Mouse (Mus musculus): ENCODE measurements around the gene Zdhhc6. TPM values are rescaled to one million over a fixed set of nuclear protein-coding genes. Genes with fewer than 3 reads are reported as not detected.

The Zdhhc6 gene
- total RNA-seq, 1 experiment, result 56.8 TPM

GRCm38 (mm10) chr19:55273340-55273739, 42.5 kb downstream of the Zdhhc6 start:
- TF ChIP-seq ZC3H11A (IDR thresholded peaks at IDR 0.05; ENCODE audit: borderline replicate concordance, low read depth, low read length) (no peak), CHD2 (IDR thresholded peaks at IDR 0.05; ENCODE audit: low read depth, low read length) (no peak), ZNF384 (IDR thresholded peaks at IDR 0.05; ENCODE audit: low read depth, low read length) (no peak), HCFC1 (IDR thresholded peaks at IDR 0.05; ENCODE audit: borderline replicate concordance, insufficient read depth, low read length) (no peak), MAFK (IDR thresholded peaks at IDR 0.05; ENCODE audit: insufficient read depth, low read depth, low read length) (no peak)
- Histone ChIP-seq H3K9me3 (ENCODE audit: control insufficient read depth, insufficient read depth, low read depth, low read length) (no peaks in the 10 kb centered on the region), H3K4me3 (ENCODE audit: insufficient read depth in 1 of 2, low read depth in 1 of 2, low read length in 2 of 2, poor library complexity in 1 of 2, severe bottlenecking in 1 of 2) (no peak overlapping the region), H3K27ac (ENCODE audit: insufficient read depth, low read depth, low read length, poor library complexity, severe bottlenecking) (no peak overlapping the region), H3K4me1 (ENCODE audit: control insufficient read depth in 2 of 2, insufficient read depth in 2 of 2, low read length in 2 of 2, poor library complexity in 1 of 2) (peaks cover 0 to 24% of the 10 kb centered on the region in 2 experiments; a peak in 2 of 4 replicates), H3K36me3 (ENCODE audit: control insufficient read depth, insufficient read depth, low read length, poor library complexity, severe bottlenecking) (no peaks in the 10 kb centered on the region), H3K9ac (ENCODE audit: insufficient read depth, low read depth, low read length, poor library complexity, severe bottlenecking) (no peak overlapping the region)
- in situ Hi-C loops (cut with MboI; ENCODE audit: low sequenced_read_pairs in 2 of 2, unreplicated experiment in 2 of 2), result no loop called here
- DNase-seq (ENCODE audit: low read depth, low spot score), result no peak

GRCm38 (mm10) chr19:55271448-55271847, 44.4 kb downstream of the Zdhhc6 start:
- in situ Hi-C loops (cut with MboI; ENCODE audit: low sequenced_read_pairs in 2 of 2, unreplicated experiment in 2 of 2), result no loop called here
- H3K4me3 ChIP-seq (ENCODE audit: insufficient read depth in 1 of 2, low read depth in 1 of 2, low read length in 2 of 2, poor library complexity in 1 of 2, severe bottlenecking in 1 of 2), result no peak overlapping the region
- DNase-seq (ENCODE audit: low read depth, low spot score), result peak; percentile 61
- no peak for TF ChIP-seq HCFC1 (IDR thresholded peaks at IDR 0.05; ENCODE audit: borderline replicate concordance, insufficient read depth, low read length)
- TF ChIP-seq ZC3H11A (IDR thresholded peaks at IDR 0.05; ENCODE audit: borderline replicate concordance, low read depth, low read length), result no peak
- TF ChIP-seq ZNF384 (IDR thresholded peaks at IDR 0.05; ENCODE audit: low read depth, low read length), result no peak
- no peak for TF ChIP-seq CHD2 (IDR thresholded peaks at IDR 0.05; ENCODE audit: low read depth, low read length)
- TF ChIP-seq MAFK (IDR thresholded peaks at IDR 0.05; ENCODE audit: insufficient read depth, low read depth, low read length), result no peak
- H3K4me1 ChIP-seq (ENCODE audit: control insufficient read depth in 2 of 2, insufficient read depth in 2 of 2, low read length in 2 of 2, poor library complexity in 1 of 2), result peaks cover 0 to 24% of the 10 kb centered on the region in 2 experiments; a peak in 2 of 4 replicates
- H3K9ac ChIP-seq (ENCODE audit: insufficient read depth, low read depth, low read length, poor library complexity, severe bottlenecking), result no peak overlapping the region
- H3K9me3 ChIP-seq (ENCODE audit: control insufficient read depth, insufficient read depth, low read depth, low read length), result no peaks in the 10 kb centered on the region
- H3K36me3 ChIP-seq (ENCODE audit: control insufficient read depth, insufficient read depth, low read length, poor library complexity, severe bottlenecking), result no peaks in the 10 kb centered on the region
- peak overlapping the region; percentile 89 for H3K27ac ChIP-seq (ENCODE audit: insufficient read depth, low read depth, low read length, poor library complexity, severe bottlenecking)

DNA sequence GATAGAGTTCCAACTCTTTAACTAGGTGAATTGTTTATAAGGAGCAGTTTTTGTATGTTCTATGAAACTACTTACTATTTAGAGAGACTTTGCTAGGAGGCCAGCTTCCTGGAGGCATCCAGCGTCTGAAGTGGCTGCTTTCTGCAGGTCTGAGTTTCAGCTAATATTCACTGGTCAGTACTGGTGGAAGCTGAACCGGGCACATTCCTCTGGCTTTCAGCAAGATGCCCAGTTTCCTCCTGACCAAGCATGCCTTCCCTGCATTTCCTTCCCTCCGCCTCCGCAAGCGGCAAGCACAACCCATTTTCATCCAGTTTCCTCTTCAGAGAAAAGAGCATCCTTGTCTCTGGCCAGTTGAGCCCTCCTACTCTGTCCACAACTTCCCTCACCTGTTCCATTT, 46.8 kb downstream of the Zdhhc6 start:
- H3K4me3 ChIP-seq (ENCODE audit: insufficient read depth in 1 of 2, low read depth in 1 of 2, low read length in 2 of 2, poor library complexity in 1 of 2, severe bottlenecking in 1 of 2), result no peak overlapping the region
- TF ChIP-seq ZNF384 (IDR thresholded peaks at IDR 0.05; ENCODE audit: low read depth, low read length) (no peak), HCFC1 (IDR thresholded peaks at IDR 0.05; ENCODE audit: borderline replicate concordance, insufficient read depth, low read length) (no peak)
- H3K9me3 ChIP-seq (ENCODE audit: control insufficient read depth, insufficient read depth, low read depth, low read length), result no peaks in the 10 kb centered on the region
- DNase-seq (ENCODE audit: low read depth, low spot score), result no peak
- no peak overlapping the region for H3K27ac ChIP-seq (ENCODE audit: insufficient read depth, low read depth, low read length, poor library complexity, severe bottlenecking)
- H3K9ac ChIP-seq (ENCODE audit: insufficient read depth, low read depth, low read length, poor library complexity, severe bottlenecking), result no peak overlapping the region
- in situ Hi-C loops (cut with MboI; ENCODE audit: low sequenced_read_pairs in 2 of 2, unreplicated experiment in 2 of 2), result no loop called here
- no peaks in the 10 kb centered on the region for H3K36me3 ChIP-seq (ENCODE audit: control insufficient read depth, insufficient read depth, low read length, poor library complexity, severe bottlenecking)
- H3K4me1 ChIP-seq (ENCODE audit: control insufficient read depth in 2 of 2, insufficient read depth in 2 of 2, low read length in 2 of 2, poor library complexity in 1 of 2), result peaks cover 0 to 24% of the 10 kb centered on the region in 2 experiments; a peak in 2 of 4 replicates

GRCm38 (mm10) chr19:55268150-55268549, 47.7 kb downstream of the Zdhhc6 start:
- no peak for DNase-seq (ENCODE audit: low read depth, low spot score)
- Histone ChIP-seq H3K27ac (ENCODE audit: insufficient read depth, low read depth, low read length, poor library complexity, severe bottlenecking) (no peak overlapping the region), H3K9me3 (ENCODE audit: control insufficient read depth, insufficient read depth, low read depth, low read length) (no peaks in the 10 kb centered on the region), H3K4me3 (ENCODE audit: insufficient read depth in 1 of 2, low read depth in 1 of 2, low read length in 2 of 2, poor library complexity in 1 of 2, severe bottlenecking in 1 of 2) (no peak overlapping the region), H3K36me3 (ENCODE audit: control insufficient read depth, insufficient read depth, low read length, poor library complexity, severe bottlenecking) (no peaks in the 10 kb centered on the region), H3K9ac (ENCODE audit: insufficient read depth, low read depth, low read length, poor library complexity, severe bottlenecking) (no peak overlapping the region), H3K4me1 (ENCODE audit: control insufficient read depth in 2 of 2, insufficient read depth in 2 of 2, low read length in 2 of 2, poor library complexity in 1 of 2) (peaks cover 0 to 24% of the 10 kb centered on the region in 2 experiments; a peak in 2 of 4 replicates)
- in situ Hi-C loops (cut with MboI; ENCODE audit: low sequenced_read_pairs in 2 of 2, unreplicated experiment in 2 of 2), result no loop called here
- no peak for TF ChIP-seq CHD2 (IDR thresholded peaks at IDR 0.05; ENCODE audit: low read depth, low read length)
- TF ChIP-seq ZNF384 (IDR thresholded peaks at IDR 0.05; ENCODE audit: low read depth, low read length), result no peak
- TF ChIP-seq ZC3H11A (IDR thresholded peaks at IDR 0.05; ENCODE audit: borderline replicate concordance, low read depth, low read length), result no peak
- TF ChIP-seq HCFC1 (IDR thresholded peaks at IDR 0.05; ENCODE audit: borderline replicate concordance, insufficient read depth, low read length), result no peak
- TF ChIP-seq MAFK (IDR thresholded peaks at IDR 0.05; ENCODE audit: insufficient read depth, low read depth, low read length), result no peak

- in situ Hi-C loops (cut with MboI; ENCODE audit: low sequenced_read_pairs in 2 of 2, unreplicated experiment in 2 of 2), result no loop called here
- H3K36me3 ChIP-seq (ENCODE audit: control insufficient read depth, insufficient read depth, low read length, poor library complexity, severe bottlenecking), result no peaks in the 10 kb centered on the region
- H3K9me3 ChIP-seq (ENCODE audit: control insufficient read depth, insufficient read depth, low read depth, low read length), result no peaks in the 10 kb centered on the region
- no peak overlapping the region for H3K27ac ChIP-seq (ENCODE audit: insufficient read depth, low read depth, low read length, poor library complexity, severe bottlenecking)
- no peak for TF ChIP-seq ZC3H11A (IDR thresholded peaks at IDR 0.05; ENCODE audit: borderline replicate concordance, low read depth, low read length)
- TF ChIP-seq HCFC1 (IDR thresholded peaks at IDR 0.05; ENCODE audit: borderline replicate concordance, insufficient read depth, low read length), result no peak
- TF ChIP-seq MAFK (IDR thresholded peaks at IDR 0.05; ENCODE audit: insufficient read depth, low read depth, low read length), result no peak
- H3K9ac ChIP-seq (ENCODE audit: insufficient read depth, low read depth, low read length, poor library complexity, severe bottlenecking), result no peak overlapping the region
- H3K4me1 ChIP-seq (ENCODE audit: control insufficient read depth in 2 of 2, insufficient read depth in 2 of 2, low read length in 2 of 2, poor library complexity in 1 of 2), result peaks cover 0 to 18% of the 10 kb centered on the region in 2 experiments; a peak in 2 of 4 replicates
- H3K4me3 ChIP-seq (ENCODE audit: insufficient read depth in 1 of 2, low read depth in 1 of 2, low read length in 2 of 2, poor library complexity in 1 of 2, severe bottlenecking in 1 of 2), result no peak overlapping the region
- no peak for DNase-seq (ENCODE audit: low read depth, low spot score)
Observed at GRCm38 (mm10) chr19:55266786-55267185, 49.0 kb downstream of the Zdhhc6 start.

All from ES-E14 (cell line).